Mouse (Mus musculus) 3134 (cell line): Measurements from ENCODE around the gene Gm21852.
"Not testable (repeated sequence)": the region's sequence is repeated elsewhere in the genome, so short reads cannot be mapped to it uniquely, and the experiment has no call there.

Experiments
- DNase-seq: peaks from one replicate; pipeline ENCODE4 v3.0.0-alpha.2; 2011; ENCODE audit warnings: low spot score; ENCODE audit not compliant: insufficient read length; ENCODE audit errors: extremely low read depth

Gene Gm21852

DNA sequence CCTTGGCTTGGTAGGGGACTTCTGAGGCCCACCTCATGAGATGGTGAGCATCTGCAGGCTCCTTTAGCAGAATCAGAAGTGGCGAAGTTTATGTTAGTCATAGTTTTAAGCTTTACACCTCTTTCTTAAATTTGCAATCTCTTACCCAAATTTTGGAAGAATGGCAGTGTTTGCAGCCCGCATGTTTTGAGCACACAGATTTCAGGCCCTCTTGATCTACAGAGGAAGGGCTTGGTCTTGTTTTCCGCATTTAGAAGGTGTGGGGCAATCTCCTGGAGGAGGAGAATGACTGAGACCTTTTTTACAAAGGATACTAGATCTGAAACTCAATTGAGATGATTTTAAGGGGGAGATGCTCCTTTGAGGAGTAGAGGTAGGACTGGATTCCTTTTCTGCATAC lies at the start of gene Gm21852:
Gm21852 (minus strand) TSS at position 101 of the 400 bp plus-strand sequence.
- DNase-seq: not testable (repeated sequence)
